Mouse (Mus musculus) kidney, postnatal 36 days (tissue): Measurements from ENCODE around the gene Mlec.

Source experiments
- DNase-seq, 2 experiments: peaks; one replicate each; pipeline ENCODE4 v3.0.0; 2021 to 2022; ENCODE audit warnings: mixed read lengths in 2 of 2

Gene Mlec

DNA sequence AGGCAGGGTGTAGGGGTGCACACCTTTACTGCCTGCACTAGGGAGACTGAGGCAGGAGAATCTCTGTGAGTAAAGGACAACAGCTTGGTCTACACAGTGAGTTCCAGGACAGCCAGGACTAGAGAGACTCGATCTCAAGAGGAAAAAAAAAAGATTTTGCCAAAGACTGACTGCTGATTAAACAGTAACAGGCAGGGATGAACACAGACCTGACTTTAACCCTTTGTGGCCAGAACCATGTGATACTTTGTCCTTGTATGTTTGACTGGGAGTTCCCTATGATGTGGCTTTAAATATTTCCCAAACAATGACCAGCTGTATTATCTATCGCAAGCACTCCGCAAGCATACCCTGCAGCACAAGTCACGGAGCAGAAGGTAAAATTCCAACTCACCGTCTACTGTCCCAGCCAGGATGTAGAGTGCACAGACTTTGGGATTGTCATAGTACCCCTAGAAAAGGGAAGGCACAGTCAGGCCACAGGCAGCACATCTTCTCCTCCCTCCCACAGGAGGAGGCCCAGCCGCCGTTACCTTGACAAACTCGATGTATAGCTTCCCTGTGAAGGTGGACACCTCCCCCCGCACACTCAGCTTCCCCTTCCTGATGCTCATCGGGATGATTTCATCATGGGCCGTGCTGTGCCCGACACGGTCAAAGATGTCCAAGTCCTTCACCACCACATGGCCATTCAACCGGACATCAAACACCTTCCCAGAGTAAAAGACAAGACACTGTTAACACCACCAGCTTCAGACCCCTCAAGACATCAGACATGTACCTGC, 8.1 kb downstream of the Mlec start:
- DNase-seq, result peak; percentile 32 to 64

DNA sequence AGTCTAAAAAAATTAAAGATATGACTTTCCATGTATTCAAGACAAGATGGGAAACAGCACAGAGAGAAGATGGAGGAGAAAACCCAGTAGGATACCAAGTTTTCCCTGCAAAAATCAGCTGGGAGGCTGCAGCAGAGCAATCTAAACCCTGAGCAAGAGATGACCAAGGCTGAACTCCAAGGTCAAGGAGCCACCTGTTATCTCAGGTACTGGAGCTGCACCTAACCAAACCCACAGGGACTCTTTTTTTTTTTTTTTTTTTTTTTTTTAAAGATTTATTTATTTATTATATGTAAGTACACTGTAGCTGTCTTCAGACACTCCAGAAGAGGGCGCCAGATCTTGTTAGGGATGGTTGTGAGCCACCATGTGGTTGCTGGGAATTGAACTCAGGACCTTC, 9.1 kb downstream of the Mlec start:
- DNase-seq, result peak in 1 of 2 experiments; percentile 1

- DNase-seq, result peak in 1 of 2 experiments; percentile 14
These were observed 9.6 kb downstream of the Mlec start for GRCm38 (mm10) chr5:115148378-115148777.

- peak in 1 of 2 experiments; percentile 49 for DNase-seq
These were observed 10.6 kb downstream of the Mlec start for GRCm38 (mm10) chr5:115147388-115147787.

- DNase-seq, result peak in 1 of 2 experiments; percentile 1
These were observed 11.2 kb downstream of the Mlec start for GRCm38 (mm10) chr5:115146747-115147130.

DNA sequence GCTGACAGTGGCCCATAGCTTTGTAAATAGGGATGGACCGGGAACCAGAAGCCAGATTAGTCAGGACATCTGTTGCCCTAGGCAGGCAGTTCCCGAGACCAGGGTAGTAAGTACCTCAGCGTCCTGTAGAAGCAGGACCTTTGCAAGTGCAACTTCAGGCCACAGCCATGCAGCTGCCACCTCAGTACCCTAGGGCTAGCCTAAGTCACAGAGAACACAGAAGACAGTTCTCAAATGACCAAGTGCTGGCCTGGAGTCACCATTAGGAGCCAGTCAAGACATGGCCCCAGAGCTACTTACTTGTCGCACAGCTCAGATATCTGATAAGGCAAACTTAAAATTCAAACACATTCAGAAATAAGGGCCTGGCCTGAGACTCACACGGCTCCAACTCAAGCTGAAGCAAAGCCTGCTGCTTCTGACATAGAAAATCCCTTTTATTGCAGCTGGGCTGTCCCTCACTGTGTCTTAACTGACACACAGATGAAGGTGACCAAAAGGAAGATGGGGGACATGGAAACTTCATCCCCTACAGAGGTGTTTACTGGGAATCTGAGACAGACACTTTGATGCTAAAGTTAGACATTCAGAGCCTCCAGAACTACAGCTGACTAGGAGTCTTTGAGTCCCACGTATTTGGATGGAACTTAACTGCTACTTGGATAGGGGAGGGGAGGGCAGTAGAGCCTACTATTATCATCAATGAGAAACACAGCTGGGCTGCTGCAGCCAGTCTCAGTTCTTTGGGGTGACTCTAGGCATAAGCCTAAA, 11.8 kb downstream of the Mlec start:
- peak in 1 of 2 experiments; percentile 1 for DNase-seq

- DNase-seq, result no peak
These were observed 12.6 kb downstream of the Mlec start for GRCm38 (mm10) chr5:115145253-115145968.

GRCm38 (mm10) chr5:115144471-115144870, 13.5 kb downstream of the Mlec start:
- DNase-seq, result no peak

DNA sequence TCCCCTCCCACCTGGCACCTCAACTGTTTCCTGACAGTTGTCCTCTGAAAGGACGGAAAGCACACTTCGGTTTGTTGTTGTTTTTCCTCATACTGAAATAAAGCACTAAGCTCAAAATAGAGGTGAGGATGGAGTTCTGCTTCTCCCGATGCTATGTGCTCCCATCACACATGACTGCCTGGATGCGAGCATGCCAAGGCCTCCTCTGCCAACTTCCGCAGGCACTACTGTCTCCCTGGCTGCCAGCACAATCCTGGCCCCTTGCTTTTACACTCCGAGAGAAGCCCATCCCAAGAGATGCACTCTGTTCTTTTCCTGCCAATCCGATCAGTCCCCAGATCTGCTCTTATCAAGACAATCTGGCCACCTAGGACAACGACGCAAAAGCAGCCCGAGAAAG, 14.4 kb downstream of the Mlec start:
- no peak for DNase-seq

GRCm38 (mm10) chr5:115142166-115142697, 15.7 kb downstream of the Mlec start:
- no peak for DNase-seq

GRCm38 (mm10) chr5:115140726-115141125, 17.3 kb downstream of the Mlec start:
- DNase-seq, result no peak

DNA sequence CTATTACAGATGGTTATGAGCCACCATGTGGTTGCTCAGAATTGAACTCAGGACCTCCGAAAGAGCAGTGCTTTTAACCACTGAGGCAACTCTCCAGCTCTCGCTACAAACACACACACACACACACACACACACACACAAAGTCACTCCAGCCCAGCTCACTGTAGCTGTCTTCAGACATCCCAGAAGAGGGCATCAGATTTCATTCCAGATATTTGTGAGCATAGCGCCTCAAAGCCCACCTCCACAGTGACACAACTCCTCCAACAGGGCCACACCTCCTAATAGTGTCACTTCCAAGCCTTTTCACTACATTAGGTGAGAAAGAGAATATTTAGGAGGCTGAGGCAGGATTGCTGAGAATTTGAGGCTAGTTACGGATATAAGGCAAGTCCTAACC, 18.9 kb downstream of the Mlec start:
- DNase-seq, result no peak

- peak; percentile 89 to 96 for DNase-seq
These were observed 23.5 kb downstream of the Mlec start, which contains the start of gene Unc119b for GRCm38 (mm10) chr5:115134234-115135165. Gene Unc119b, minus strand, starts transcription at chr5:115134975.

GRCm38 (mm10) chr5:115133358-115134066, 24.5 kb downstream of the Mlec start:
- peak in 1 of 2 experiments; percentile 43 for DNase-seq

GRCm38 (mm10) chr5:115132465-115132864, 25.5 kb downstream of the Mlec start:
- DNase-seq, result no peak

DNA sequence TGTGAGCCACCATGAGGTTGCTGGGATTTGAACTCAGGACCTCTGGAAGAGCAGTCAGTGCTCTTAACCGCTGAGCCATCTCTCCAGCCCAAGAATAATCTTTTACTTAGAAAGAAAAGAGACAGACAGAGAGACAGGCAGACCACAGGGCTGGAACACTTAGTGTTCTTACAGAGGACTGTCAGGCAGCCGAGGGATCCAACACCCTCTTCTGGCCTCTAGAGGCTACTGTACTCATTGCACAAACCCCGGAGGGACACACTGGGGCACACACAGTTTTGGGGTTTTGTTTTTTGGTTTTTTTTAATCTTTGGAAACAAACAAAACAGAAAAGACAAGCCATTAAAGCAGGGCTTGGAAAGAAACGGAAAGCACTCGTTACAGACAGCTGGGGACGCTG, 28.7 kb downstream of the Mlec start:
- DNase-seq, result no peak

GRCm38 (mm10) chr5:115127421-115128179, 30.4 kb downstream of the Mlec start:
- DNase-seq, result peak; percentile 80 to 86

DNA sequence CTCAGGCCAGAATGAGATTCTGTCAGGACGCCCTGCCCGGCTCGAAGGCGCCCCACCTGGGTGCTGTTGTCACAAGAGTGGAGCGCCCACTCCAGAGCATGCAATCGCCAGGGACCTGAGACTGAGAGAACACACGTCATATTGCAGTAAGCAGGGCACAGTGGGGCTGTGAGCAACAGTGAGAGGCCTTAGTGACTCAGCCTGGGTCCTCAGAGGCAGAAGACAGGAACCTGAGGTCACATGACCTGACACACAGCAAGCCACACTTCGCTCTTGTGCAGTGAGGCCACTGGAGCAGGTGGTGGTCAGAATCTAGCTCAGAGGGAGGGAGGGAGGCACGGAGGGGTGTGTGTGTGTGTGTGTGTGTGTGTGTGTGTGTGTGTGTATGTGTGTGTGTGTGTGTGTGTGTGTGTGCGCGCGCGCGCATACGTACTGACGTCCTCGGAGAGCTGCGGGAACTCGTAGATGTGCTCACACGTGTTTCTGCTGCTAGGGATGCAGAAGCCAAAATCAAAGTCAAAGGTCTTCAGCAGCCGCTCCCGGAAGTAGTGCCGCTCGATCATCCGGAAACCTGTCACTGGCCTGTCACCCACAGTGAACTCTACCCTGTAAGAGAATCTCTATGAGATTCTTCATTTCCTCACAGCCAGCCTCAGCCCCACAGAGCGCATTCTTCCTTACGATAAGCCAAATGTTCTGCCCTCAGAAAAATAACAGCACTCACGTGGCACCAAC, 31.2 kb downstream of the Mlec start:
- peak in 1 of 2 experiments; percentile 53 for DNase-seq

GRCm38 (mm10) chr5:115125211-115125871, 32.6 kb downstream of the Mlec start:
- peak; percentile 87 to 90 for DNase-seq
